Mouse (Mus musculus) regulatory T cell (primary cell): ENCODE measurements around the gene Sbds.

Experiments
- in situ Hi-C: fragments of 300-600 bp; cut with MboI, MseI; formaldehyde crosslinking; loops from one replicate; pipeline ENCODE4 v1.15.1; 2025; ENCODE audit warnings: high pct_unique_total_duplicates

Sbds gene

GRCm38 (mm10) chr5:130203948-130204347, 51.4 kb downstream of the Sbds start:
- in situ Hi-C loops = no loop called here

- in situ Hi-C loops = no loop called here
Measured at GRCm38 (mm10) chr5:130200233-130201029, 54.9 kb downstream of the Sbds start.

GRCm38 (mm10) chr5:130197981-130198380, 57.3 kb downstream of the Sbds start:
- in situ Hi-C loops = no loop called here

GRCm38 (mm10) chr5:130197454-130197853, 57.9 kb downstream of the Sbds start:
- in situ Hi-C loops = no loop called here

- in situ Hi-C loops = no loop called here
Measured at GRCm38 (mm10) chr5:130196307-130196706, 59.0 kb downstream of the Sbds start.
